Mouse (Mus musculus) macrophage (primary cell): ENCODE results near the gene Olfr1404. TPM values are rescaled to one million over a fixed set of nuclear protein-coding genes. Genes with fewer than 3 reads are reported as not detected.
"Not testable (repeated sequence)": the region's sequence is repeated elsewhere in the genome, so short reads cannot be mapped to it uniquely, and the experiment has no call there.

Experiments used
- H3K27ac ChIP-seq: fragments of 350-480 bp; formaldehyde crosslinking; 2 replicates; pipeline ENCODE4 v1.9.0; 2021
- H3K36me3 ChIP-seq: fragments of 350-480 bp; formaldehyde crosslinking; 2 replicates; pipeline ENCODE4 v1.9.0; 2021; ENCODE audit errors: inconsistent target
- H3K4me3 ChIP-seq: fragments of 350-480 bp; formaldehyde crosslinking; 2 replicates; pipeline ENCODE4 v1.9.0; 2021; ENCODE audit errors: inconsistent target
- H3K79me2 ChIP-seq: fragments of 350-480 bp; formaldehyde crosslinking; 2 replicates; pipeline ENCODE4 v1.9.0; 2021; ENCODE audit errors: inconsistent target
- WGBS: methylation state at CpG from one replicate; pipeline ENCODE4 v1.1.7; 2026; ENCODE audit warnings: inconsistent platforms; ENCODE audit not compliant: missing documents; 5-methylcytosine and 5-hydroxymethylcytosine counted together
- polyA plus RNA-seq: library from polyadenylated mRNA; stranded (reverse); fragments of 250-400 nt; gene quantifications from 3 replicates; pipeline ENCODE4 v1.2.4, GENCODE M21; 2018; ENCODE audit warnings: inconsistent platforms
- total RNA-seq, 78 experiments: library from RNA; depleted of rRNA; stranded (reverse); fragments of 250-400 nt; gene quantifications; 1 replicate in 9 of 78; 2 replicates in 24 of 78; 3 replicates in 43 of 78; 4 replicates in 2 of 78; pipeline ENCODE4 v1.2.4; 2018; ENCODE audit warnings: inconsistent platforms in 56 of 78

Gene Olfr1404
- total RNA-seq (2018; cell fraction: chromatin; rRNA removed) = not detected
- total RNA-seq (2018; cell fraction: cytosol; rRNA removed) = not detected
- not detected for total RNA-seq (2018; cell fraction: nucleus; rRNA removed)
- not detected in 3 replicates for polyA plus RNA-seq

- no peak within 1 kb of the TSS for H3K4me3 ChIP-seq
- WGBS = 83% methylated on average over 5 of the region's 5 CpGs
- no peak within 1 kb of the TSS for H3K27ac ChIP-seq
- H3K79me2 ChIP-seq = no peaks in the 10 kb centered on the region
- no peaks in the 10 kb centered on the region for H3K36me3 ChIP-seq
Measured at GRCm38 (mm10) chr1:173212092-173212491, at the start of gene Olfr1404. Gene Olfr1404, plus strand, starts transcription at chr1:173212392.

- Histone ChIP-seq H3K4me3 (no peak overlapping the region), H3K27ac (no peak overlapping the region), H3K79me2 (no peaks in the 10 kb centered on the region), H3K36me3 (no peaks in the 10 kb centered on the region)
Measured at GRCm38 (mm10) chr1:173174154-173174842, 37.9 kb upstream of the Olfr1404 start.

GRCm38 (mm10) chr1:173190540-173190939 is 21.7 kb upstream of the Olfr1404 start, which contains the start of gene Olfr1406:
Gene Olfr1406, minus strand, starts transcription at chr1:173190640.
- H3K36me3 ChIP-seq = no peaks in the 10 kb centered on the region
- H3K79me2 ChIP-seq = no peaks in the 10 kb centered on the region
- WGBS = 63% methylated on average over 3 of the region's 3 CpGs
- no peak within 1 kb of the TSS for H3K4me3 ChIP-seq
- H3K27ac ChIP-seq = no peak within 1 kb of the TSS

GRCm38 (mm10) chr1:173192059-173192458 is 20.1 kb upstream of the Olfr1404 start:
- no peaks in the 10 kb centered on the region for H3K79me2 ChIP-seq
- H3K27ac ChIP-seq = no peak overlapping the region
- WGBS = 65% methylated on average over 3 of the region's 3 CpGs
- no peak overlapping the region for H3K4me3 ChIP-seq
- no peaks in the 10 kb centered on the region for H3K36me3 ChIP-seq

- Histone ChIP-seq H3K36me3 (no peaks in the 10 kb centered on the region), H3K4me3 (no peak overlapping the region), H3K27ac (no peak overlapping the region), H3K79me2 (no peaks in the 10 kb centered on the region)
- 78% methylated on average over 2 of the region's 2 CpGs for WGBS
Measured at GRCm38 (mm10) chr1:173196359-173196758, 15.8 kb upstream of the Olfr1404 start.

- no peak within 1 kb of the TSS for H3K4me3 ChIP-seq
- no peak within 1 kb of the TSS for H3K27ac ChIP-seq
- H3K36me3 ChIP-seq = no peaks in the 10 kb centered on the region
- 80% methylated on average over 5 of the region's 5 CpGs for WGBS
- H3K79me2 ChIP-seq = no peaks in the 10 kb centered on the region
Measured at GRCm38 (mm10) chr1:173197508-173197907, 14.7 kb upstream of the Olfr1404 start, which contains the start of gene Olfr218. Gene Olfr218, plus strand, starts transcription at chr1:173197808.

GRCm38 (mm10) chr1:173216481-173216880 is 4.3 kb downstream of the Olfr1404 start:
- H3K79me2 ChIP-seq = no peaks in the 10 kb centered on the region
- 94% methylated on average over 3 of the region's 3 CpGs for WGBS
- no peaks in the 10 kb centered on the region for H3K36me3 ChIP-seq

GRCm38 (mm10) chr1:173227081-173227480 is 14.9 kb downstream of the Olfr1404 start, which contains the start of gene Fcer1a:
Gene Fcer1a, minus strand, starts transcription at chr1:173227214.
- Histone ChIP-seq H3K27ac (no peak within 1 kb of the TSS), H3K4me3 (no peak within 1 kb of the TSS), H3K79me2 (no peaks in the 10 kb centered on the region), H3K36me3 (no peaks in the 10 kb centered on the region)
- WGBS = 48% methylated on average over 2 of the region's 2 CpGs

More at GRCm38 (mm10) chr1:173216481-173216880, 4.3 kb downstream of the Olfr1404 start:
- H3K4me3 ChIP-seq = no peak overlapping the region
- H3K27ac ChIP-seq = no peak overlapping the region

- not testable (repeated sequence) for H3K79me2 ChIP-seq, H3K36me3 ChIP-seq, H3K27ac ChIP-seq, H3K4me3 ChIP-seq
- WGBS = 87% methylated on average over 1 of the region's 1 CpGs
Measured at GRCm38 (mm10) chr1:173237004-173237403, 24.8 kb downstream of the Olfr1404 start.

GRCm38 (mm10) chr1:173249888-173250287 is 37.7 kb downstream of the Olfr1404 start:
- no peak overlapping the region for H3K4me3 ChIP-seq
- WGBS = 86% methylated on average over 3 of the region's 3 CpGs
- no peak overlapping the region for H3K27ac ChIP-seq
- no peaks in the 10 kb centered on the region for H3K36me3 ChIP-seq
- no peaks in the 10 kb centered on the region for H3K79me2 ChIP-seq

GRCm38 (mm10) chr1:173265701-173266100 is 53.5 kb downstream of the Olfr1404 start, which contains the start of gene Olfr418:
Gene Olfr418, plus strand, starts transcription at chr1:173266001.
- Histone ChIP-seq H3K27ac (no peak within 1 kb of the TSS), H3K79me2 (no peaks in the 10 kb centered on the region), H3K36me3 (no peaks in the 10 kb centered on the region), H3K4me3 (no peak within 1 kb of the TSS)

Other genes starting within 250 kb of the Olfr1404 start
- gene Olfr1408, start 75.0 kb upstream of the Olfr1404 start, polyA plus RNA-seq = not detected in 3 replicates
- not detected in 3 replicates for gene Olfr1406, start 21.8 kb upstream of the Olfr1404 start, polyA plus RNA-seq
- not detected in 3 replicates for gene Olfr218, start 14.6 kb upstream of the Olfr1404 start, polyA plus RNA-seq
- not detected in 3 replicates for gene Fcer1a, start 14.8 kb downstream of the Olfr1404 start, polyA plus RNA-seq
- gene Olfr418, start 53.6 kb downstream of the Olfr1404 start, polyA plus RNA-seq = not detected in 3 replicates
- gene Mptx2, start 65.4 kb downstream of the Olfr1404 start, polyA plus RNA-seq = not detected in 3 replicates
- not detected in 3 replicates for gene Ackr1, start 121.4 kb downstream of the Olfr1404 start, polyA plus RNA-seq
- 44.1 to 91.8 TPM (median 78.5 TPM) in 3 replicates for gene Aim2, start 138.5 kb downstream of the Olfr1404 start, polyA plus RNA-seq
- gene Cadm3, start 155.3 kb downstream of the Olfr1404 start, polyA plus RNA-seq = not detected in 3 replicates